Mouse (Mus musculus): Measurements from ENCODE around the gene Olfr159. TPM values are rescaled to one million over a fixed set of nuclear protein-coding genes. Genes with fewer than 3 reads are reported as not detected.

Gene Olfr159
- polyA plus RNA-seq, 1 experiment: not detected

- Histone ChIP-seq H3K4me1 (ENCODE audit: control insufficient read depth, insufficient read depth, low read length) (peaks cover 16% of the 10 kb centered on the region; the same call in 1 of the 2 replicates), H3K4me3 (ENCODE audit: insufficient read depth, low read length) (no peak overlapping the region), H3K27ac (ENCODE audit: insufficient read depth, low read length) (no peak overlapping the region)
- TF ChIP-seq POLR2A (IDR thresholded peaks at IDR 0.05; ENCODE audit: low read depth, low read length): no peak
- peak; percentile 3; the same call in 1 of the 2 replicates for TF ChIP-seq CTCF (IDR thresholded peaks at IDR 0.05; ENCODE audit: borderline replicate concordance, insufficient read depth, low read length)
Observed at GRCm38 (mm10) chr4:43730750-43731297, 40.0 kb downstream of the Olfr159 start.

GRCm38 (mm10) chr4:43729794-43730550 is 40.8 kb downstream of the Olfr159 start, which contains the start of gene Spaar:
Spaar (plus strand) TSS chr4:43730034.
- TF ChIP-seq CTCF (IDR thresholded peaks at IDR 0.05; ENCODE audit: borderline replicate concordance, insufficient read depth, low read length): no peak
- no peak for TF ChIP-seq POLR2A (IDR thresholded peaks at IDR 0.05; ENCODE audit: low read depth, low read length)
- H3K4me1 ChIP-seq (ENCODE audit: control insufficient read depth, insufficient read depth, low read length): peaks cover 16% of the 10 kb centered on the region; the same call in 1 of the 2 replicates
- no peak within 1 kb of the TSS for H3K4me3 ChIP-seq (ENCODE audit: insufficient read depth, low read length)
- H3K27ac ChIP-seq (ENCODE audit: insufficient read depth, low read length): peak within 1 kb of the TSS; percentile 49

- TF ChIP-seq POLR2A (IDR thresholded peaks at IDR 0.05; ENCODE audit: low read depth, low read length): no peak
- no peak for TF ChIP-seq CTCF (IDR thresholded peaks at IDR 0.05; ENCODE audit: borderline replicate concordance, insufficient read depth, low read length)
- Histone ChIP-seq H3K27ac (ENCODE audit: insufficient read depth, low read length) (peak overlapping the region; percentile 49), H3K4me3 (ENCODE audit: insufficient read depth, low read length) (no peak overlapping the region), H3K4me1 (ENCODE audit: control insufficient read depth, insufficient read depth, low read length) (peaks cover 16% of the 10 kb centered on the region; the same call in 1 of the 2 replicates)
Observed at GRCm38 (mm10) chr4:43729126-43729525, 41.7 kb downstream of the Olfr159 start.

- Histone ChIP-seq H3K4me1 (ENCODE audit: control insufficient read depth, insufficient read depth, low read length) (peaks cover 16% of the 10 kb centered on the region; the same call in 1 of the 2 replicates), H3K4me3 (ENCODE audit: insufficient read depth, low read length) (no peak overlapping the region), H3K27ac (ENCODE audit: insufficient read depth, low read length) (peak overlapping the region; percentile 49)
- no peak for TF ChIP-seq POLR2A (IDR thresholded peaks at IDR 0.05; ENCODE audit: low read depth, low read length)
- no peak for TF ChIP-seq CTCF (IDR thresholded peaks at IDR 0.05; ENCODE audit: borderline replicate concordance, insufficient read depth, low read length)
Observed at GRCm38 (mm10) chr4:43728576-43728954, 42.2 kb downstream of the Olfr159 start.

- Histone ChIP-seq H3K4me3 (ENCODE audit: insufficient read depth, low read length) (no peak overlapping the region), H3K4me1 (ENCODE audit: control insufficient read depth, insufficient read depth, low read length) (peaks cover 16% of the 10 kb centered on the region; the same call in 1 of the 2 replicates), H3K27ac (ENCODE audit: insufficient read depth, low read length) (peak overlapping the region; percentile 49)
- TF ChIP-seq CTCF (IDR thresholded peaks at IDR 0.05; ENCODE audit: borderline replicate concordance, insufficient read depth, low read length): no peak
- TF ChIP-seq POLR2A (IDR thresholded peaks at IDR 0.05; ENCODE audit: low read depth, low read length): no peak
Observed at GRCm38 (mm10) chr4:43727718-43728575, 42.9 kb downstream of the Olfr159 start.

- peaks cover 16% of the 10 kb centered on the region; the same call in 1 of the 2 replicates for H3K4me1 ChIP-seq (ENCODE audit: control insufficient read depth, insufficient read depth, low read length)
- H3K4me3 ChIP-seq (ENCODE audit: insufficient read depth, low read length): no peak within 1 kb of the TSS
- peak within 1 kb of the TSS; percentile 49 for H3K27ac ChIP-seq (ENCODE audit: insufficient read depth, low read length)
- no peak for TF ChIP-seq CTCF (IDR thresholded peaks at IDR 0.05; ENCODE audit: borderline replicate concordance, insufficient read depth, low read length)
- peak; percentile 31 for TF ChIP-seq POLR2A (IDR thresholded peaks at IDR 0.05; ENCODE audit: low read depth, low read length)
Observed at GRCm38 (mm10) chr4:43726995-43727394, 43.8 kb downstream of the Olfr159 start, which contains the start of gene Hrct1. Hrct1 (plus strand) TSS chr4:43727188.

GRCm38 (mm10) chr4:43726228-43726993 is 44.4 kb downstream of the Olfr159 start:
- TF ChIP-seq POLR2A (IDR thresholded peaks at IDR 0.05; ENCODE audit: low read depth, low read length): no peak
- TF ChIP-seq CTCF (IDR thresholded peaks at IDR 0.05; ENCODE audit: borderline replicate concordance, insufficient read depth, low read length): no peak
- Histone ChIP-seq H3K4me1 (ENCODE audit: control insufficient read depth, insufficient read depth, low read length) (peaks cover 16% of the 10 kb centered on the region; the same call in 1 of the 2 replicates), H3K4me3 (ENCODE audit: insufficient read depth, low read length) (no peak overlapping the region), H3K27ac (ENCODE audit: insufficient read depth, low read length) (no peak overlapping the region)

- Histone ChIP-seq H3K27ac (ENCODE audit: insufficient read depth, low read length) (no peak overlapping the region), H3K4me3 (ENCODE audit: insufficient read depth, low read length) (no peak overlapping the region), H3K4me1 (ENCODE audit: control insufficient read depth, insufficient read depth, low read length) (peaks cover 16% of the 10 kb centered on the region; the same call in 1 of the 2 replicates)
- TF ChIP-seq CTCF (IDR thresholded peaks at IDR 0.05; ENCODE audit: borderline replicate concordance, insufficient read depth, low read length) (no peak), POLR2A (IDR thresholded peaks at IDR 0.05; ENCODE audit: low read depth, low read length) (no peak)
Observed at GRCm38 (mm10) chr4:43724764-43725163, 46.0 kb downstream of the Olfr159 start.

- H3K4me1 ChIP-seq (ENCODE audit: control insufficient read depth, insufficient read depth, low read length): 0 out of 2 replicates have a peak, but pooled peaks cover 4% of the 10 kb centered on the region
- no peak overlapping the region for H3K27ac ChIP-seq (ENCODE audit: insufficient read depth, low read length)
- no peak for TF ChIP-seq CTCF (IDR thresholded peaks at IDR 0.05; ENCODE audit: borderline replicate concordance, insufficient read depth, low read length)
- no peak for TF ChIP-seq POLR2A (IDR thresholded peaks at IDR 0.05; ENCODE audit: low read depth, low read length)
- no peak overlapping the region for H3K4me3 ChIP-seq (ENCODE audit: insufficient read depth, low read length)
Observed at GRCm38 (mm10) chr4:43722191-43722590, 48.6 kb downstream of the Olfr159 start.
